ENCODE assay signal across 13 mouse cellular contexts in the genomic region with DNA sequence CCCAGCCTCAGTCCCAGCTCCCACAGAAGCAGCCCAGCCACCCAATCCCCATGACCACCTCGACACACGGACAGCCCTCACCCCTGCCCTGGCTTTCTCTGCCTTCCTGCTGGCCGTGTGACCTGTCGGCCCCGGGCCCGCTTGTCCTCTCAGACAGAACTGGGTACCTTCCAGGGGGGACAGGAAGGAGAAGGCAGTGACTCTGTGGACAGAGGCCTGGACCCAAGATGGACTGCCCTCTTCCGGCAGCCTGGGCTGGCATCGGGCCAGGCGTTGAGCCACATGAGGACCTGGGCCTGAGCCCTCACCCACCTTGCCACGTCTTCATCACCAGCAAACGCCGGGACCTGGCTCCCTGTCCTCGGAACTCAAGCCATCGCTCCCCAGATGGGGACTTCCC. TPM values are rescaled to one million over a fixed set of nuclear protein-coding genes. Genes with fewer than 3 reads are reported as not detected.
A peak's percentile ranks its signal among the peaks of the same experiment; 100 is the strongest.
DNase-seq lines count a peak whose midpoint lies in the region; ATAC-seq lines count a peak whose summit lies in the region.
"Had no signal": no experiment of that assay in that cellular context is flagged by ENCODE, and none has a peak within 500 bp of the region (broad histone marks: within the 10 kb centered on the region; RNA-seq: fewer than 3 reads in every experiment).

No protein-coding gene starts in this region.

- no peak overlapping the region for H3K4me2 ChIP-seq in hindbrain, embryonic 12.5 days (replicated peaks)
- no peak overlapping the region for H3K4me2 ChIP-seq in hindbrain, embryonic 16.5 days (ENCODE audit: low read length)
- H3K4me2 ChIP-seq: forebrain, embryonic 12.5 days; limb, embryonic 13.5 days; neural tube, embryonic 12.5 days had no signal

- peak; percentile 75 for DNase-seq in testis, postnatal 10 days (ENCODE audit: low spot score)
- DNase-seq in testis, postnatal 14 days (ENCODE audit: low spot score): no peak
- peak; percentile 36 to 67 for DNase-seq in cerebellum, postnatal 25 days
- DNase-seq in frontal cortex, postnatal 36 days (ENCODE audit: low spot score in 2 of 2): no peak
- no peak for DNase-seq in embryo, embryonic 11 days
- DNase-seq: right cerebral cortex, postnatal 4 days; thymus, postnatal 14 days had no signal

- H3K9me3 ChIP-seq in hindbrain, embryonic 12.5 days (replicated peaks): no peaks in the 10 kb centered on the region
- no peaks in the 10 kb centered on the region for H3K9me3 ChIP-seq in hindbrain, embryonic 16.5 days (ENCODE audit: control insufficient read depth, low read length)
- H3K9me3 ChIP-seq: forebrain, embryonic 12.5 days; limb, embryonic 13.5 days; neural tube, embryonic 12.5 days had no signal

- H3K36me3 ChIP-seq in hindbrain, embryonic 12.5 days: peaks cover 42% of the 10 kb centered on the region
- 0 out of 2 replicates have a peak, but pooled peaks cover 3% of the 10 kb centered on the region for H3K36me3 ChIP-seq in hindbrain, embryonic 16.5 days (ENCODE audit: control insufficient read depth, insufficient read depth, low read length)

- H3K4me1 ChIP-seq in hindbrain, embryonic 12.5 days: peaks cover 39% of the 10 kb centered on the region
- peaks cover 30% of the 10 kb centered on the region for H3K4me1 ChIP-seq in hindbrain, embryonic 16.5 days (ENCODE audit: control insufficient read depth, insufficient read depth, low read depth, low read length)

- H3K27me3 ChIP-seq in hindbrain, embryonic 12.5 days: no peaks in the 10 kb centered on the region
- no peaks in the 10 kb centered on the region for H3K27me3 ChIP-seq in hindbrain, embryonic 16.5 days (replicated peaks; ENCODE audit: control insufficient read depth, insufficient read depth, low read length)
- H3K27me3 ChIP-seq: forebrain, embryonic 12.5 days; limb, embryonic 13.5 days; neural tube, embryonic 12.5 days had no signal

- ATAC-seq in hindbrain, embryonic 12.5 days (ENCODE audit: low FRiP score): no peak
- ATAC-seq in hindbrain, embryonic 16.5 days: no peak

- no peak overlapping the region; the same call in 1 of the 2 replicates for H3K27ac ChIP-seq in hindbrain, embryonic 12.5 days
- no peak overlapping the region for H3K27ac ChIP-seq in hindbrain, embryonic 16.5 days (ENCODE audit: low read depth, low read length)
- H3K27ac ChIP-seq: forebrain, embryonic 12.5 days; kidney, postnatal 0 days; limb, embryonic 13.5 days had no signal

- WGBS in hindbrain, embryonic 12.5 days: 86% methylated on average over 14 of the region's 14 CpGs
- 85% methylated on average over 14 of the region's 14 CpGs for WGBS in hindbrain, embryonic 16.5 days

- H3K9ac ChIP-seq in hindbrain, embryonic 12.5 days: peak overlapping the region; percentile 45; the same call in 1 of the 2 replicates
- H3K9ac ChIP-seq in hindbrain, embryonic 16.5 days (ENCODE audit: low read depth, low read length): no peak overlapping the region
- H3K9ac ChIP-seq: forebrain, embryonic 12.5 days; limb, embryonic 13.5 days; neural tube, embryonic 12.5 days had no signal

- H3K4me3 ChIP-seq in hindbrain, embryonic 12.5 days: no peak overlapping the region
- H3K4me3 ChIP-seq in hindbrain, embryonic 16.5 days (ENCODE audit: low read length): no peak overlapping the region
- H3K4me3 ChIP-seq: forebrain, embryonic 12.5 days; limb, embryonic 13.5 days; neural tube, embryonic 12.5 days had no signal

RNA-seq across cellular contexts. Expression of gene Gjd3, which starts 9.2 kb away (rescaled TPM):
- 0.88 and 1.1 TPM in 2 replicates for polyA plus RNA-seq in hindbrain, embryonic 12.5 days (2016; fragmentation: Nextera tagmentation; extraction: Ambion mirVana)
- 2.0 and 3.0 TPM in 2 replicates for polyA plus RNA-seq in hindbrain, embryonic 16.5 days (2015; fragmentation: Nextera tagmentation; extraction: Ambion mirVana)

RNA-seq across cellular contexts. Expression of gene Rara, which starts 46.0 kb away (rescaled TPM):
- polyA plus RNA-seq in hindbrain, embryonic 12.5 days (2016; fragmentation: Nextera tagmentation; extraction: Ambion mirVana): 38.6 and 46.9 TPM in 2 replicates
- polyA plus RNA-seq in hindbrain, embryonic 16.5 days (2015; fragmentation: Nextera tagmentation; extraction: Ambion mirVana): 12.1 and 16.7 TPM in 2 replicates

RNA-seq across cellular contexts. Expression of gene Top2a, which starts 50.4 kb away (rescaled TPM):
- 195 and 199 TPM in 2 replicates for polyA plus RNA-seq in hindbrain, embryonic 12.5 days (2016; fragmentation: Nextera tagmentation; extraction: Ambion mirVana)
- 33.1 and 44.9 TPM in 2 replicates for polyA plus RNA-seq in hindbrain, embryonic 16.5 days (2015; fragmentation: Nextera tagmentation; extraction: Ambion mirVana)

Comparison
In these comparisons a context has a peak if more than half of its experiments do, and no peak if none do; other contexts are left out.
1. DNase-seq: peak in testis, postnatal 10 days (single experiment) and cerebellum, postnatal 25 days (2 of 2); none in testis, postnatal 14 days (single experiment), frontal cortex, postnatal 36 days (0 of 2) and embryo, embryonic 11 days (single experiment).